ENCODE assay signal across 10 mouse cellular contexts in the genomic region with DNA sequence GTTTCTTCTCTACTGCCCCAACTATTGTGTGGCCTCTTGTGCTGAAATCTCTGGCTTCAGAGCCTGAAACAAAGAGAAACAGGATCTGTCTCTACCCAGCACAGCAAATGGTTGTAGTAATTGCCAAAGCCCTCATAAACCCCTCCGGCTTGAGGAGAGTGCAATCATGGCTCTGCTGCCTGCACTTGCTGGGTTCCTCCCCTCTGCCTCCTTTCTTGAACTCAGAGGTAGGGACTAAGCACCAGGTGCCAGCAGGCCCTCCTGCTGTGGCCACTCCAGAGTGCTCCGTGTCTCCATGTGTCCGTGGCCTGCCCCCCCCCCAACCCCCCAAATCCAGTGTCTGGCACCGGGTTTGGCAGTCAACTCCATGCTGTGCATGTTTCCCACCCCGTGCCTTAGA. TPM values are rescaled to one million over a fixed set of nuclear protein-coding genes. Genes with fewer than 3 reads are reported as not detected.
DNase-seq lines count a peak whose midpoint lies in the region; ATAC-seq lines count a peak whose summit lies in the region.
"Had no signal": no experiment of that assay in that cellular context is flagged by ENCODE, and none has a peak within 500 bp of the region (broad histone marks: within the 10 kb centered on the region; RNA-seq: fewer than 3 reads in every experiment).

No protein-coding gene starts in this region.

- DNase-seq in heart, embryonic 10.5 days (ENCODE audit: low spot score), result no peak
- DNase-seq in heart, postnatal 25 days (ENCODE audit: low spot score), result no peak
- DNase-seq in neural tube, embryonic 11.5 days (ENCODE audit: low spot score), result no peak
- DNase-seq in neural tube, embryonic 10.5 days (ENCODE audit: extremely low spot score, low spot score), result no peak
- DNase-seq in limb, embryonic 11.5 days (ENCODE audit: low spot score), result peak; percentile 53
- DNase-seq in adrenal gland, postnatal 14 days, result no peak
- no peak for DNase-seq in right cerebral cortex, postnatal 10 days (ENCODE audit: low spot score in 2 of 2)
- DNase-seq in layer of hippocampus, adult 8-10 months (ENCODE audit: low spot score in 2 of 2), result no peak

- WGBS in heart, embryonic 10.5 days, result 33% methylated on average over 5 of the region's 5 CpGs
- 5% methylated on average over 5 of the region's 5 CpGs for WGBS in neural tube, embryonic 11.5 days
- 6% methylated on average over 5 of the region's 5 CpGs for WGBS in limb, embryonic 11.5 days

- H3K9ac ChIP-seq in neural tube, embryonic 11.5 days (ENCODE audit: low read length), result peak overlapping the region; percentile 18; the same call in 1 of the 2 replicates
- peak overlapping the region; percentile 45 for H3K9ac ChIP-seq in limb, embryonic 11.5 days (ENCODE audit: low read length)

- no peak; the same call in 1 of the 2 replicates for ATAC-seq in neural tube, embryonic 11.5 days (ENCODE audit: insufficient read depth, low FRiP score, low TSS enrichment)
- ATAC-seq in limb, embryonic 11.5 days (ENCODE audit: insufficient number of reproducible peaks, low FRiP score, low TSS enrichment, low read depth), result no peak

- peak overlapping the region; percentile 87 for H3K27ac ChIP-seq in heart, embryonic 10.5 days
- peak overlapping the region; percentile 85 for H3K27ac ChIP-seq in neural tube, embryonic 11.5 days (ENCODE audit: low read depth, low read length)
- H3K27ac ChIP-seq in limb, embryonic 11.5 days (replicated peaks; ENCODE audit: low read depth, low read length), result peak overlapping the region; percentile 92
- H3K27ac ChIP-seq: macrophage had no signal

- intact Hi-C loops in heart, postnatal 25 days (cut with DNase I), result loop anchor here (5.0 kb wide), 1 partner anchor 135 kb away; no protein-coding TSS in a partner anchor

- no peak overlapping the region for H3K4me2 ChIP-seq in neural tube, embryonic 11.5 days (ENCODE audit: low read depth)
- peak overlapping the region; percentile 22 for H3K4me2 ChIP-seq in limb, embryonic 11.5 days (ENCODE audit: low read depth, severe bottlenecking)

- H3K27me3 ChIP-seq in heart, embryonic 10.5 days (ENCODE audit: insufficient read depth, poor library complexity, severe bottlenecking), result no peaks in the 10 kb centered on the region
- no peaks in the 10 kb centered on the region for H3K27me3 ChIP-seq in neural tube, embryonic 11.5 days (ENCODE audit: control insufficient read depth, insufficient read depth, low read length)
- no peaks in the 10 kb centered on the region for H3K27me3 ChIP-seq in limb, embryonic 11.5 days (ENCODE audit: control insufficient read depth, insufficient read depth, low read length)

- H3K36me3 ChIP-seq in heart, embryonic 10.5 days, result peaks cover 49% of the 10 kb centered on the region
- H3K36me3 ChIP-seq in neural tube, embryonic 11.5 days (ENCODE audit: control insufficient read depth, insufficient read depth, low read length), result no peaks in the 10 kb centered on the region; the same call in 1 of the 2 replicates
- peaks cover 10% of the 10 kb centered on the region for H3K36me3 ChIP-seq in limb, embryonic 11.5 days (ENCODE audit: control insufficient read depth, insufficient read depth, low read length)

- no peaks in the 10 kb centered on the region for H3K9me3 ChIP-seq in heart, embryonic 10.5 days
- no peaks in the 10 kb centered on the region for H3K9me3 ChIP-seq in neural tube, embryonic 11.5 days (ENCODE audit: control insufficient read depth, low read length)
- no peaks in the 10 kb centered on the region for H3K9me3 ChIP-seq in limb, embryonic 11.5 days (ENCODE audit: control insufficient read depth, low read length)

- 0 out of 2 replicates have a peak overlapping the region, but pooled peaks have one; percentile 6 for H3K4me3 ChIP-seq in heart, embryonic 10.5 days
- no peak overlapping the region for H3K4me3 ChIP-seq in neural tube, embryonic 11.5 days (ENCODE audit: low read depth, low read length)
- H3K4me3 ChIP-seq in limb, embryonic 11.5 days (ENCODE audit: low read depth, low read length), result no peak overlapping the region

- H3K4me1 ChIP-seq in heart, embryonic 10.5 days, result peaks cover 74% of the 10 kb centered on the region
- peaks cover 42% of the 10 kb centered on the region for H3K4me1 ChIP-seq in neural tube, embryonic 11.5 days (ENCODE audit: control insufficient read depth, insufficient read depth, low read length)
- peaks cover 54% of the 10 kb centered on the region for H3K4me1 ChIP-seq in limb, embryonic 11.5 days (ENCODE audit: control insufficient read depth, insufficient read depth, low read length)

RNA-seq across cellular contexts. Expression of a gene that starts 14.6 kb away (rescaled TPM):
- polyA plus RNA-seq in heart, embryonic 10.5 days (2016; fragmentation: Nextera tagmentation; extraction: Ambion mirVana), result 0.39 and 1.3 TPM in 2 replicates
- under 1 TPM in 1 of 2 experiments, not detected in 1; 0.53 TPM for total RNA-seq in heart, postnatal 25 days (2021)
- 0.32 and 0.62 TPM in 2 replicates for polyA plus RNA-seq in neural tube, embryonic 11.5 days (2014; fragmentation: Nextera tagmentation; extraction: Ambion mirVana)
- polyA plus RNA-seq in limb, embryonic 11.5 days (2014; fragmentation: Nextera tagmentation; extraction: Ambion mirVana), result 1.8 and 2.4 TPM in 2 replicates
- total RNA-seq in adrenal gland, postnatal 14 days (2021), result 2.4 and 5.0 TPM in 2 replicates
- 1 to 10 TPM; 3.3 to 4.3 (median 3.9) TPM for total RNA-seq in layer of hippocampus, adult 8-10 months (2022)
- total RNA-seq: hematopoietic stem cell, adult 5-6 weeks had no signal
- polyA plus RNA-seq: macrophage had no signal

RNA-seq across cellular contexts. Expression of a gene that starts 15.0 kb away (rescaled TPM):
- 0.09 and 0.18 TPM in 2 replicates for polyA plus RNA-seq in heart, embryonic 10.5 days (2016; fragmentation: Nextera tagmentation; extraction: Ambion mirVana)
- under 1 TPM in 1 of 2 experiments, not detected in 1; 0.22 TPM for total RNA-seq in heart, postnatal 25 days (2021)
- polyA plus RNA-seq in neural tube, embryonic 11.5 days (2014; fragmentation: Nextera tagmentation; extraction: Ambion mirVana), result 0.45 and 0.49 TPM in 2 replicates
- 0.33 and 0.47 TPM in 2 replicates for polyA plus RNA-seq in limb, embryonic 11.5 days (2014; fragmentation: Nextera tagmentation; extraction: Ambion mirVana)
- 0.19 TPM in 2 replicates for total RNA-seq in adrenal gland, postnatal 14 days (2021)
- 1 to 10 TPM; 4.3 to 8.0 (median 6.5) TPM for total RNA-seq in layer of hippocampus, adult 8-10 months (2022)
- polyA plus RNA-seq: macrophage had no signal

RNA-seq across cellular contexts. Expression of a gene that starts 43.3 kb away (rescaled TPM):
- 2.5 and 3.4 TPM in 2 replicates for polyA plus RNA-seq in heart, embryonic 10.5 days (2016; fragmentation: Nextera tagmentation; extraction: Ambion mirVana)
- 10 to 100 TPM; 10.8 to 20.1 TPM for total RNA-seq in heart, postnatal 25 days (2021)
- 1.5 and 2.7 TPM in 2 replicates for polyA plus RNA-seq in neural tube, embryonic 11.5 days (2014; fragmentation: Nextera tagmentation; extraction: Ambion mirVana)
- 0.98 and 1.7 TPM in 2 replicates for polyA plus RNA-seq in limb, embryonic 11.5 days (2014; fragmentation: Nextera tagmentation; extraction: Ambion mirVana)
- total RNA-seq in adrenal gland, postnatal 14 days (2021), result 35.3 and 61.4 TPM in 2 replicates
- 1 to 10 TPM; 4.8 to 6.1 (median 5.8) TPM for total RNA-seq in layer of hippocampus, adult 8-10 months (2022)
